Mouse (Mus musculus) liver, adult 2 months (tissue): Measurements from ENCODE around the gene Bloc1s3.

ENCODE experiments used
- CTCF ChIP-seq: fragments of 200-500 bp; IDR thresholded peaks from 2 replicates; pipeline ENCODE4 v1.5.1; 2011; ENCODE audit warnings: low read depth, low read length, control low read depth
- POLR2A ChIP-seq: fragments of 200-500 bp; IDR thresholded peaks from 2 replicates; pipeline ENCODE4 v1.6.1; 2011; ENCODE audit warnings: low read length, control low read depth; ENCODE audit not compliant: insufficient read depth; ENCODE audit errors: extremely low read depth

GRCm38 (mm10) chr7:19540771-19541566 is 32.8 kb upstream of the Bloc1s3 start:
- TF ChIP-seq CTCF (no peak), POLR2A (no peak)
